Mouse (Mus musculus): ENCODE data around the gene Dab1.

The Dab1 gene

DNA sequence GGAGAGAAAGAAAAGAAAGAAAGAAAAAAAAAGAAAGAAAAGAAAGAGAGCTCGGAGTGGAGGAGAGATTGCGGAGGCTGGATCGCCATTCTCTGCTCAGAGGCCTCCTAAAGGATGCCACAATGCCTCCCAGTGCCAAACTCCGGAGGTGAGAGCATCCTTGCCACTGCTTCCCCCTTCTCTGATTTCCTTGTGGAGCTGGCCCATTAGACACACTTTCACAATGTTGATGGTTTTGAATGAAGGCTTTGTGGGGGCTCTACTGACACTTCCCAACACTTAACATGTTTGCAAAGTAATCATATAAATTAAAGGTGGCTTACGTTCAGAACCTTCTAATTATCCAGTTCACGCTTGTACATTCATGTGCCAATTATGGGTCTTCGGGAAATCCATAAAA, 749.9 kb downstream of the Dab1 start:
- no peak for DNase-seq (ENCODE audit: low read depth, low spot score)

DNA sequence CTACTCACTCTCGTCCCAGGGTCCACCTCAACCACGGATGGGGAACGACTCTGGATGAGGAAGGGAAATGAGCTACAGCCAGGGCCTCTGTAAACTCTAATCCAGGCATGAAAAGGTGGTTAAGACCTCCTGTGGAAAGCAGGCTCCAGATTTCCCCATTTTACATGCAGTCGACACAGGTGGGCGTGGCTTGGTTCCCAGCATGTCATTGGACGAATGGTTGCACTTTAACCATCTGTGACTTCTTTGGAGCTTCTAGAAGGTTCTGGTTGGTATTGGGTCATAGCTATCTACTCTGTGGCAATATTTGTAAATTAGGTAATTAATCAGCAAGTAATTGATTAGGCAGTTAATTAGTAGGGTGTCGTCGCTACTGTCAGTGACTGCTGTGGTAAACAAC, 752.0 kb downstream of the Dab1 start:
- no peak for DNase-seq (ENCODE audit: low read depth, low spot score)

DNA sequence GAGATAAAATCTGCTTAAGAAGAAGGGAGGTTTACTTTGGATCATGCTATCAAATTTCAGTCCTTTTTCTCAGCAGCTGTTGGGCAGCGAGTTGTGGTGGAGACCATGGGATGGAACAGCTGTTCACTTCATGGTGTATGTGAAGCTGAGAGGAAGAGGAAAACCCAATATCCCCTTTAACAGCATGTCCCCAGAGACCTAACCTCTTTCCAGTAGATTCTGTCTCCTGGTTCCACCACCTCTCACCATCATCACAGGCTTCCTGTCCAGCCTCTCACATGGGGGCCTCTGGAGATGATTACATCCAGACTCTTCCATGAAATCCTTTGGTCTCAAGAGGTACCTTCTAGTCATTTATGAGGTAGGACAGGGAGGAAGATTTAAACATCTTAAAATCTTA, 755.0 kb downstream of the Dab1 start:
- DNase-seq (ENCODE audit: low read depth, low spot score) = no peak

DNA sequence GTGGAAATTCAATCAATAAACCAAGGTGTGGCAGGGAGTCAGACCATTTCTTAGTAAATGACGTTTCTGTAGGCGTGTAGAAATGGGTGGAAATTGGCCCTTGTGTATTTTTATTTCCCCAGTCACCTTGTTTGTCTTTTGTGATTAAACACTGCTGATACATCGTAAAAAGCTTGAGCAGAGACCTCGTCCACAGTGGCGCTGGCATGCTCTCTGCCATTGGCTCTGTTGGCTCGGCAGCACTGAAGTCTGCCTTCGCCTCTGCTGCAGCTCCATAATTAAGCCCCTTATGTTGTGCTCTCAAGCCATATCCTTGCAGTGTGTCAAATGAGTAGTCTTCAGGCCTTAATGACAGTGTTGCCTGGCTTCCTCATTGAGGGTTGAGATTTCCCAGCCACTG, 765.5 kb downstream of the Dab1 start:
- no peak for DNase-seq (ENCODE audit: low read depth, low spot score)

DNA sequence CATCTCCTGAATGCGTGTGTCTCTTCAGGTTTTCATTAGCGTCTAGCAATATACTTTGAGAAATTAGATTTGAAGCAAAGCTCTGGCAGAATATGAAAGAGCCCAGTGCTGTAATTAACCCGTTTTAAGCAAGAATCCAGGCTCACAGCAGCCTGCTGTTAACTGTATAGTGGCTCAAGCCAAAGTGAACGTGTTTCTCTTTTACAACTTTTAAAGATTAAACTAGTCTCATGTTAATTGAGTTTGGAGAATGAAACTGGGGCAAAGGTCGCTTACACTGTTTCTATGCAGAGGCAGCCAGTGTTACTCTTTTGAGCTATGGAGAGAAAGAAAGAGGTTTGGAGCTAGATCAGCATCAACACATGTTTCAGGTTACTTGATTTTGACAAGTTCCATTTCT, 766.1 kb downstream of the Dab1 start:
- no peak for DNase-seq (ENCODE audit: low read depth, low spot score)

DNA sequence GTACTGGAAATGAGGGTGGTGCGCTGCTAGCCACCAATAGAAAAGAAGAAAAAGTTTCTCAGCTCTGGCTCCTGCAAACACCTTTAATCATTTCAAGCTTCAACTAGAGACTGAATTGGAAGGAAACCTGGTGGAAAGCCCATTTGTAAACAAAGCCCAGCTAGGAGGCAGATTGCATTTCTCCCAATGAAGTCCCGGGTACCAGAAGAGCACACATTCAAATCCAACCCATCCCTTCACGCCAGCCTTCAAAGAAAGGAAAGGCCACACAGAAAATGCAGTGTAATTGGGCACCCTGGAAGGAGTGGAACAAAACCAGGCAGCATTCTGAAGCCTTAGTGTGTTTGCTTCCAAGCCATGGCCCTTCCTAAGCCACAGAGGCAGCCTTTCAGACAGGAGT, 776.4 kb downstream of the Dab1 start:
- no peak for DNase-seq (ENCODE audit: low read depth, low spot score)

DNA sequence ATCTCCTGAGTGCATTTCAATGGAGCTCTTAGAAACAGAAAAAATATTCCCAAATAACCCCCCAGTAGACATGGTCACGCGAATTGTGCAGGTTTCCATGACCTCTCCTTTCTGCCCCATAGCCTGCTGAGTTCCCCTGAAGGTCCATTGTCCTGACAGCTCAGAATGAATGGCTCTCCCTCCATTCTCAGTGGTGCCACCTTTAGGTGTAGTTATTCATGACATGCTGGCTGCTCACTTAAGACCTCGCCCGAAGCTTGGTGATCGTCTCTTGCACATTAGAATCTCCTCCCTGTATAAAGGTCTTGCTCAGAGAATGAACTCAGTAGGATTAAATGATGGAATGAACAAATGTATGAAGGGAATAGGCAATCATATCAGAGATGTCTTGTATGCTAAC, 776.9 kb downstream of the Dab1 start:
- DNase-seq (ENCODE audit: low read depth, low spot score) = no peak

DNA sequence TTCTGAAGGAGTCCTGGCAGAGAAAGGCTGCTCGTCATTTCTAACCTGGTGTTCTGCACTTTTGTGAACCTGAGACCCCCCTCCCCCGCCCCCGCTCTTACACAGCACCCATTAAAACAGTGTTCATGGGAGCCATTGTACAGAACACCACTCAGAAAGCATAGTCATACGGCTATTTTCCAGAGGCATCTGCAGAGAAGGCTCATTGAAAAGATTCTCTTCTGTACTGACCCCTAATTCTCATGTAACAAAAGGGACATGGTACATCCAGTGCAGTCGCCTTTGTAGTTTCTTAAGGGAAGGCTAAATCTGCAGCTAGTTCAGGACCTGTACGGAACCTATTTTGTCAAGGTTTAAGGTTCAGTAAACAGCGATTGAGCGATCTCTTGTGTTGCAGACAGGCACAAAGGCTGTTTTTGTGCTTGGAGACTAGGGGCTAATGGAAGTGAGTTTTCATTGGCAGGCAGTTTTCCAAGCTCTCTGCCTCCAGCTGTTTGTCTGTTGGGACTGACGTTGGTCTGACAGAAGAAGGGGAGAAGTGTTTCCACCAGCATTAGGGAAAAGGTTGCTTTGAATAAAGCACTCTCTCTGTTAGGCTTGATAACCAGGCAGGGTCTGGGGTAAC, 780.1 kb downstream of the Dab1 start:
- DNase-seq (ENCODE audit: low read depth, low spot score) = no peak

DNA sequence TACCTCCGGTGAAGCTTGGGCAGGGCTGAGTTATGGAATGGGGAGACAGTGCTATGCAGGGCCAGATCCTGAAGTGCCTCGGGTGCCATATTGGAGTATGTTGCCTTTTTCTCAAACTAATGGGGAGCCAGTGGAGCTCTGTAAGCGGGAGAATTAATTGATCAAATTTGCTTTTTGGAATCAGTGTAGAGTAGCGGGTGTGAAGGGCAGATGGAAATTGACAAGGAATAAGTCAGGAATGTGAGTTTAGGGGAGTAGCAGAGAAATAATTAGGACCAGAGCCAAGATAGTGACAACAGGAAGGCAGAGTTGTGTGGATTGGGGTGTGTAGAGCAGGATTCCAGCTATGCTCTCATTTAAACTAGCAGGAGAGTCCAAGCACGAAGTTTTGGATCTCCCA, 784.9 kb downstream of the Dab1 start:
- no peak for DNase-seq (ENCODE audit: low read depth, low spot score)

DNA sequence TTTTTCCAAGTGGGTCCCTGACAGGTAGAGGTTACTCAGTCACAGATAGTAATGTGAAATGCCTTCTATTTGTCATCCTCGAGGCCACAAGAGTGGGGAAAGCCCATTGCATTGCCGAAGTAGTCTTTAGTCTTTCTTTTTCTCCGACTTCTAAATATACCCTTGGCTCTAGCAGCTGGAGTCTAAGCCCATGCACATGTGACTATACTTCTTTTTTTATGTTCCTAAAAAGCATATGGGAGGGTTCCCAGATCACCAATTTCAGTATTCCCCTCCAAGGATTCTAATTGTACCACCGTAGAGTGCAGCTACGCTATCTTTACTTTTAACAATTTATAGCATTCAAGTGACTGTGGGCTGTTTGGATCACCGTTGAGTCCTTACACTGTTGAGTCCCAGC, 791.8 kb downstream of the Dab1 start:
- no peak for DNase-seq (ENCODE audit: low read depth, low spot score)

DNA sequence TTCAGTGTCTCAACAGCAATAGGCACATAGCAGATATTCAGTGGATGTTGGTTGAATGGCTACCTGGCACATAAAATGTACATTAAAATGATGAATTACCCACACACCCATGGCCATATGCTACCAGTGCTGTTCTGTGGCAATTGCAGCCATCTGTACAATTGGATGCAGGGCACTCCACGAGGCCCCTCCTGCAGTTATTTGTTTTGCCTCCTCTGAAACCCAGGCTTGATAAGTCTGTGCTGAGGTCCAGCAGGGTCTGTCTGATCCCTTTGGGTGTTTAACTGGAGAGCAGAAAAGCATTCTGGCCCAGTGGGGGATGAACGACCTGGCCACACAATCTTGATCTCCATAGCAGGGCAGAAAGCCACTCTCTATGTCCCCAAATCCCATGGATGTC, 796.3 kb downstream of the Dab1 start:
- DNase-seq (ENCODE audit: low read depth, low spot score) = no peak

DNA sequence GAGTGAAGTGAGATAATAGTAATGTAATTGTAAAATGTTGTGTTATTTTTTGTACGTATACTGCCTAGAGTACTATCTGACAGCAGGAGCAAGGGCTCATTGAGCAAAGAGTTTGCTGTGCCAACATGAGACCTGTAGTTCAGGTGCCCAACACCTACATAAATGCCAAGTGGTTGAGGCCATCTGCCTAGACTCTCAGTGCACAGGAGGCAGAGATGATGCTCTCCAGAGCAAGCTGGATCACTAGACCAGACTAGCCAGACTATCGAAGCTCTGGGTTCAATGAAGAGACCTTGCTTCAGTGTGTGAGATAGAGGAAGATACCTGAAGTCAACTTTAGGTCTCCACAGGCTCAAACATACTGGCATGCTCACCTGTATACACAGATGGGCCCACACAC, 799.2 kb downstream of the Dab1 start:
- no peak for DNase-seq (ENCODE audit: low read depth, low spot score)

DNA sequence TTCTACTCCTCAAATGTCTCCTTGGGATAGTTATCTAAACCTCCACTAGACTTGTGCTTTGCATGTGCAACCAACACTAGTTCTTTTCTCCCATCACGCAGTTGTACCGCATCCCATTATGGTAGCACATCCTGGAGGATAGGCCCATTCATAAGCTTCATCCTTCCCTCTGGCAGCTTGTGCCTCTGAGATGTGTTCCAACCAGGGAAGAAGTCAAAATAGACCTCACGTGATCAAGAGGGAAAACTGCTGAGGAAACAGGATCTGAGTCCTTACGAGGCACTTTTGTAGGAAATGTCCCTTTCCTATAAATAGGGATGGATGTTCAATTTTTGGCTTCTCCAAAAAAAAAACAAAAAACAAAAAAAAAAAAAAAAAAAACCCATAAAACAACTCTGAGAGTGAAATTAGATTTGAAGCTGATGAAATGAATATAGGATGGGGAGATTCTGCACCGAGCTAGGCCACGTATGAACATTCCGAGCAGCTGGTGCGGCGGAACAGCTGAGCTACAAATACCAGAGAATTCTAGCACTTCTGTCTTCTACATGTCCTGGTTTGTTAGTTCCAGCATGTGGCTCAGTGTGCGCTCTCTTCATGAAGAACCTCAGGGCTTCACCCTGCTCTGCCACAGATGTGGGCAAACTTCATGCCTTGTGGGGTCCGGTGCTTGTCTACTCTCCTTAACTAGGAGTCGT, 802.0 kb downstream of the Dab1 start:
- DNase-seq (ENCODE audit: low read depth, low spot score) = no peak

DNA sequence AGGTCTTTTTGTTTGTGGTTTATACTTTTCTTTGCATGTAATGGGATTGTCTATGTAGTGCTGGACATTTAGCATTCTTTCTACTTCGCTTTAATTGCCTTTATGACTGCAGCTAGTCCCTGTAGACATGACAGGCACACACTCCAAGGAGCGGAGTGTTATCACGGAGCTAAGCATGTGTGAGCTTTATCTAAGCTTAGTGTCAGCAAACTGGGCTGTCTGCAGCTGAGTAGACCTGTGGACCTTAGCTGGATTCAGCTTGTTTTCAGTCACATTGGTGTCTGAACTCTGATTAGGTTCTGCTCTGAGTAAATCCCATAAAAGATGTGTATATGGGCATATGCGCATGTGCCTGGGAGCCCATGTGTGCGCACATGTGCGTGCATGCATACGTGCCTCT, 810.0 kb downstream of the Dab1 start:
- no peak for DNase-seq (ENCODE audit: low read depth, low spot score)

DNA sequence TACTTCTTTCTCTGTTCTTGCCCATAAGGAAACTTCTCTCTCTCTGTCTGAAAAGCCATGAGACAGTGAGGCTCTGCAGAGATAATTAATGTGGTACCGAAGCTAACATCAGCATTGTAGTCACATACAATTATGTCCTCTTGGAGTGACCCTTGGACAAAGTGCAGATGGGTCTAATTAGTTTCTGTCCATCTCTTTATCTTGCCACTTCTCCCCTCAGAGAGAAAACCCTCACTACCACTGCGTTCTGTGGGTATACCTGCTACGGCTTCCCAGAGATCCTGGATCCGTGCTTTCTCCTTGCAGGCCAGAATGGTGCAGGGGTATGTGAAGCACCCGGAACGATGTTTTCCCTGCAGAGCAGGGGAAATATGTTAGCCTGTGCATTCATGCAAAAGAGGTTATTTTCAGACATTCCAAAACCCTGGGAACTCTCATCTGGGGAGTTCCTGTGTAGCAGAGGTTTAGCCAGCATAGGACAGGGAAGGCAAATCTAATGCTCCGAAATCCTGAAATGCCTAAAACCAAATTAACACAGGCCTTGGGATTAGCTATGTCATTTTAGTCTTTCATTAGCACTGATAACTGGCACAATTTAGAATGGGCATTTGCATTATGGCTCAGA, 812.2 kb downstream of the Dab1 start:
- DNase-seq (ENCODE audit: low read depth, low spot score) = no peak

DNA sequence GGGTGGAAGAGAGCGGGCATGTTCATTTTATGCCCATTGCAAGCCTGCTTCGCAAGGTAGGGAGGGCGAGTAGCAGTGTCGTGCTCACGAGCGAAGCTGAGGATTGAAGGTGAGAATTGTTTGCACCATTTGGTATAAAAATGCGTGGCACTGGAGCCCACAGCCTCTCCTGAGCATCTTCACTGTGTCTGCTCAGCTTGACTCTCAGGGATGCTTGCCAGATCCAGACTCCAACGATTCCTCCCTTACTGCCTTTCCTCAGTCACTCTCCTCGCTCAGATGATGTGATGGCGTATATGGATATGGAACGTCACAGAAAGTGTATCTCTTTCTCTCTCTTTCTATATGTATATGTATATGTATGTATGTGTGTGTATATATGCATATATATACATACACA, 813.0 kb downstream of the Dab1 start:
- no peak for DNase-seq (ENCODE audit: low read depth, low spot score)

DNA sequence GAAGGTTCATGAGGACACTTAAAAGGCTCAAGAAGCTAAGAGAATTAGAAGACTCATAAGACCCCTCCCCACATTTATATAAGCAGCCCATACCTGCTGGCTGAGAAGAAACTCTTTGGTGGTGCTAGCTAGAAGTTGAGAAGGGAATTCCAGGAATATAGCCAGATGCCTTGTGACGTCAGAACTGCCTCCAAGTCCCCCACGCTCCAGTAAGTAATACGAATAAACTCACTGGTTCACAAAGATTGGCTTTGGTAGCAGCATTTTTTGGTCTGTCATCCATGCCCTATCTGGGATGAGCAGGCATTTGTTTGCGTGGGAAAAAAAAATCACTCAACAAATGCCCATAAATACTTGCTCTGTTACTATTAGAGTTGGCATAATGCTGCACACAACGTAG, 816.6 kb downstream of the Dab1 start:
- DNase-seq (ENCODE audit: low read depth, low spot score) = no peak

DNA sequence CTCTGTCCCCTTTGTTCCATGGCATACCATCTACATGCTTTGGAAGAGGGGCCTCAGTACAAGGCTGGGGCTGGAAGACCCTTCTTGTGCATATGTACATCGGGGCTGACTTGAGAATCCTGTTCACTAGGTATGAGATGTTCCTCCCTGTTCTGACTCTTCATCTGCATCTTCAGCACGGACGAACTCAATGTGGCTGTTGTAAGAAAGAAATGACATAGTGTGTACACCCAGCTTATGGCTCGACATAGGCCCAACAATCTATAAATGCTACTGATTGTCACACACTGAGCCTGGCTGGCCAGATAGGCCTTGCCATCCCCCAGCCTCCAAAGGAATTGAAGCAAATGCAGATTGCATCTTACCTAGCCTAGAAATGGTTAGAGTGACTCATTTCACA, 817.3 kb downstream of the Dab1 start:
- DNase-seq (ENCODE audit: low read depth, low spot score) = no peak

DNA sequence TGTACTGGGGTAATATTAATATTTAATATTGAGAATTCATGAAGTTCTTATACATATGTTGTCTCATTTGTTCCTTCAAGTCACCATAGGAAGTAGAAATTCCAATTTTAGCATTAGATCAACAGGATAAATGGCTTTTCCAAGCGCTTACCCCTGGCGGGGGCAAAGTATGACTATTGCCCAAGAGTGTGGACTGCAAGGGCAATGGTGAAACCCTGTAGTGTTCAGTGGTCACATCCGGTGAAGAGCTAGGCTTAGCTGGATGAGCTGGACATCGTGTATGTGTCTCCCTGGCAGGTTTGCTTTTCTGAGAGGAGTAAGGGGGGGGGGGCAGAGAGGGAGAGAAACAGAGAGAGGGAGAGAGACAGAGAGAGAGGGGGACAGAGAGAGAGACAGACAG, 819.6 kb downstream of the Dab1 start:
- no peak for DNase-seq (ENCODE audit: low read depth, low spot score)

DNA sequence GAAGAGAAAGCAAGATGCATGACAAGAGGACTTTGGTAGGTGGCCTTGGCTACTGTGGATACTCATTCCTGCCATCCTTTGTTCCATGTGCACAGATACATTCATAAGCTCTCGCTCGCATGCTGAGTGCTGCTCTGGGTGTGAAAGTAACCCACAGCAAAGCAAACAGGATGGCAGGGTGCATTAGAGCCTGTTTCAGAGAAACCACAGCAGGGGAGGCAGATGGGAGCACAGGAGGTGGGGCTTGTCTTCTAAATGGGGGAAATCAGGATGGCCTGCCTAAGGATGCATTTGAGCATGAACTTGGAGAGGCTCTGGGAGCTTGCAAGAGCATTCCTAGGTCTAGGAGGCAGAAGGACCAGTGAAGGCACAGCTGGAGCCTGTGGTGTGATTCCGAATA, 820.5 kb downstream of the Dab1 start:
- DNase-seq (ENCODE audit: low read depth, low spot score) = no peak

DNA sequence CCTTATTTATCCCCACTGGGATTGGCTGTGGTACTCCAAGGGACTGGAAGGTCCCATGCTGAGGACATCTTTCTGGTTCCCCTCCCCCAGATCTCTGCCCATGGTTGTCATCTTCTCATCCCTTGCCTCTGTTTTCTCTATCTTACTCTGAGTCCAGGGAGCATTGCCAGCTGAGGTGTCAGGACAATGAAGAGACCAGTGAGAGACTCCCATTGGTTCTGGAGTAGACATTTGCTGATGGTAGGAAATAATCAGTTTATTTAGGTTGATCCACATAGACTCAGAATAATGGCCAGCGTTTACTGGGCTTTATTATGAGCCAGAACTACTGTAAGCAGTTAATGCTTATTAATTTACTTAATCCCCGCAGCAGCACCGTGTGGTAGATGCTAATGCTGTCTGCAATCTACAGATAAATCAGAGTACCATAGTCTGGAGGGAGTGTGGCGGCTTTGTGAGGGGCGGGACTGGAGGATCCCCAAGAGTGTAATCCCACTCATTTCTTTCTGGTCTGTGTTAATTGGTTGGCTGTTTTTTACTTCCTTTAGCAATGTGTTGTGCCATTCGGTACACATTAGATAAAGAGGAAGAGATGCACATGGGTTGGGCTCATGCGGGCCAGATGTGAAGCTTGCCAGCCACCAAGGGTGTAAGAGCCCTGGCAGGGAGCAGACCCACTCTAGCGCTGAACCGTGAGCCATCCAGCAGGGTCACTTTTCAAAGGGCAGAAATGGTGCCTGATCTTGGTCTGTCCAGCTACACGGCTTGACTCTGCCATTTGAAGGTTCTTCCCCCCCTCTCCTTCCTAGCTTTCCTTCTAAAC, 824.0 kb downstream of the Dab1 start:
- DNase-seq (ENCODE audit: low read depth, low spot score) = no peak

DNA sequence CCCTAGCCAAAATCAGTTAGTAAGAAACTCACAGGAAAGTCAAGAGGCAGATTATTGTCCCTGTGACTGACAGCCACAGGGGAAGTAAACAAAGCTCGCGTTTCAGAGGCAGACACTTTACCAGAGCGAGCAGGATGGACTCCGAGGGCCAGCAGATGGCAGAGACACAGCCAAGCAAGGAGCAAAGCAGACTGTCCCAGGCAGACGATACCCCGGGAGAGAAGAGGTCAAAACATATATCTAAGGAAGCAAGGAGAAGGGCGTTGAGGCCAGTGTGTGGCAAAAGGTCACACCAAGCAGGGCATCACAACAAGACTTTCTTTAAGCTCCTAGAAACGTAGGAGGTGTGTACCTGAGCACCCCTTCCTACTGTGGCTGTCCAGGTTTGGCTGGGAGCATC, 824.6 kb downstream of the Dab1 start:
- DNase-seq (ENCODE audit: low read depth, low spot score) = no peak

DNA sequence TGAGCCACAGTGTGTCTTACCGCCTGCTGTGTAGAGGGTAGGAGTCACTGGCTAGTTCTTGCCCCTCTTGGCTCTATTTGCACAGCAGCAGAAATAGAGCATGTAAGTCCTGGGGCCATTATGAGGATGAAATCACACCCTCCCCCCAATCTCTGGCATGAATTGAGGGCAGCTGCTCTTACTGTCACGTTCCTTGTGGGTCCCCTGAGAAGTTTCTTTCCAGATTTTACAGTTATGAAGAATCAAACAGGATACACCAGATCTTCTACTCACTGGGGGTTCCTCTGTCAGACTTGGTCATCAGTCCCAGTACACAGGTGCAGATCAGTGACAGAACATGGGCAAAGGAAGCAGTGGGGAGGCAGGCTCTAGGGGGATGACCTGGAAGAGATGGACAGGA, 825.8 kb downstream of the Dab1 start:
- no peak for DNase-seq (ENCODE audit: low read depth, low spot score)

All from 3T3-L1 (cell line).